ENCODE assay signal across 26 mouse cellular contexts in the genomic region with DNA sequence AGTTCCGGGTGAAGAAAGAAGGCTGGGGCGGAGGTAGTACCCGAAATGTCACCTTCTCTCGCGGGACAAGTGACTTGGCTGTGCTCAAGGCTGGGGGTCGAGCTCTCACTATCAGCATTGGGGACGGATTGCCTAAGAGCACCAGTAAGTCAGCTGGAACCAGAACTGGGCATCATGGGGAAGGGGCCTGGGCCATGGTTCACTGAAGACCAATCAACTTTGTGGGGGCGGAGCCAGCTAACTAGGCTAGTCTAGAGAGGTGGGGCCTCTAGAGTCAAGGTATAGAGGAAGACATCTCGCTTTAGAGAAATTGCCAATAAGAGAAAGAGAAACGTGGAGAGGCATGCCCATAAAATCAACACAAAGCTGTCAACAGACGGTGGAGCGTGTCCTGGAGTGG. TPM values are rescaled to one million over a fixed set of nuclear protein-coding genes. Genes with fewer than 3 reads are reported as not detected.
A peak's percentile ranks its signal among the peaks of the same experiment; 100 is the strongest.
DNase-seq lines count a peak whose midpoint lies in the region; TF ChIP-seq lines count a peak whose summit lies in the region.
"Had no signal": no experiment of that assay in that cellular context is flagged by ENCODE, and none has a peak within 500 bp of the region (broad histone marks: within the 10 kb centered on the region; RNA-seq: fewer than 3 reads in every experiment).

No protein-coding gene starts in this region.

- H3K9me3 ChIP-seq in E14TG2a.4 (ENCODE audit: low read length) (peaks cover 39% of the 10 kb centered on the region), ES-E14 (ENCODE audit: control insufficient read depth, insufficient read depth, low read depth, low read length) (no peaks in the 10 kb centered on the region)
- H3K9me3 ChIP-seq: embryonic facial prominence, embryonic 12.5 days; embryonic facial prominence, embryonic 15.5 days; forebrain, embryonic 15.5 days; heart, embryonic 15.5 days; hindbrain, embryonic 15.5 days; intestine, embryonic 15.5 days had no signal

- H3K36me3 ChIP-seq in E14TG2a.4 (ENCODE audit: insufficient read depth, low read length) (peaks cover 50% of the 10 kb centered on the region), ES-E14 (ENCODE audit: control insufficient read depth, insufficient read depth, low read length, poor library complexity, severe bottlenecking) (no peaks in the 10 kb centered on the region)
- H3K36me3 ChIP-seq: embryonic facial prominence, embryonic 12.5 days; embryonic facial prominence, embryonic 15.5 days; forebrain, embryonic 12.5 days; forebrain, embryonic 15.5 days; G1E; heart, embryonic 12.5 days; heart, embryonic 15.5 days; hindbrain, embryonic 10.5 days; hindbrain, embryonic 15.5 days; intestine, embryonic 15.5 days had no signal

- intact Hi-C loops in gastrocnemius, postnatal 14 days (cut with DNase I; ENCODE audit: low total_unique reads) = no loop called here

- H3K27ac ChIP-seq in ES-E14 (ENCODE audit: insufficient read depth, low read depth, low read length, poor library complexity, severe bottlenecking) = 0 out of 2 replicates have a peak overlapping the region, but pooled peaks have one; percentile 40
- H3K27ac ChIP-seq: embryonic facial prominence, embryonic 12.5 days; embryonic facial prominence, embryonic 15.5 days; forebrain, embryonic 12.5 days; forebrain, embryonic 15.5 days; heart, embryonic 15.5 days; hindbrain, embryonic 10.5 days; hindbrain, embryonic 15.5 days; intestine, embryonic 15.5 days had no signal

- no peaks in the 10 kb centered on the region for H3K27me3 ChIP-seq in E14TG2a.4 (ENCODE audit: insufficient read depth, low read length)
- H3K27me3 ChIP-seq: embryonic facial prominence, embryonic 12.5 days; embryonic facial prominence, embryonic 15.5 days; forebrain, embryonic 12.5 days; forebrain, embryonic 15.5 days; heart, embryonic 12.5 days; heart, embryonic 15.5 days; hindbrain, embryonic 15.5 days; intestine, embryonic 15.5 days had no signal

- H3K9ac ChIP-seq in ES-E14 (ENCODE audit: insufficient read depth, low read depth, low read length, poor library complexity, severe bottlenecking) = peak overlapping the region; percentile 21; the same call in 1 of the 2 replicates
- H3K9ac ChIP-seq: embryonic facial prominence, embryonic 12.5 days; embryonic facial prominence, embryonic 15.5 days; forebrain, embryonic 12.5 days; forebrain, embryonic 15.5 days; heart, embryonic 12.5 days; heart, embryonic 15.5 days; hindbrain, embryonic 15.5 days; intestine, embryonic 15.5 days had no signal

- H3K4me1 ChIP-seq in E14TG2a.4 (replicated peaks; ENCODE audit: low read depth, low read length) (peaks cover 52% of the 10 kb centered on the region), ES-E14 (ENCODE audit: control insufficient read depth in 2 of 2, insufficient read depth in 2 of 2, low read length in 2 of 2, poor library complexity in 1 of 2) (peaks cover 5 to 15% of the 10 kb centered on the region in 2 experiments)
- H3K4me1 ChIP-seq: embryonic facial prominence, embryonic 12.5 days; embryonic facial prominence, embryonic 15.5 days; forebrain, embryonic 12.5 days; forebrain, embryonic 15.5 days; heart, embryonic 12.5 days; heart, embryonic 15.5 days; hindbrain, embryonic 10.5 days; hindbrain, embryonic 15.5 days; intestine, embryonic 15.5 days had no signal

- peak; percentile 84 for DNase-seq in heart, adult 11 months
- DNase-seq in heart, adult 18-20 months = no peak
- DNase-seq in ES-E14 (ENCODE audit: low read depth, low spot score) (no peak), ZHBTc4 (ENCODE audit: low read depth, low spot score) (peak; percentile 87)
- no peak for DNase-seq in spleen, adult 12 weeks (ENCODE audit: low spot score)
- no peak for DNase-seq in gastrocnemius, postnatal 14 days
- DNase-seq: adrenal gland, postnatal 10 days; cerebellum, adult 11 months; cerebellum, adult 2 months; cerebellum, adult 9-11 months; cerebellum, postnatal 25 days; gastrocnemius, postnatal 36 days; heart, postnatal 10 days; heart, postnatal 36 days; kidney, adult 11 months had no signal

- in situ Hi-C loops in ES-E14 (cut with MboI; ENCODE audit: low sequenced_read_pairs in 2 of 2, unreplicated experiment in 2 of 2) = no loop called here

- TF ChIP-seq CTCF in E14TG2a.4 (conservative IDR thresholded peaks at IDR 0.05; ENCODE audit: low read length) = no peak

- H3K4me3 ChIP-seq in E14TG2a.4 (replicated peaks; ENCODE audit: low read length) (peak overlapping the region; percentile 71), ES-E14 (ENCODE audit: insufficient read depth in 1 of 2, low read depth in 1 of 2, low read length in 2 of 2, poor library complexity in 1 of 2, severe bottlenecking in 1 of 2) (peak overlapping the region; percentile 41 to 54)
- H3K4me3 ChIP-seq: embryonic facial prominence, embryonic 12.5 days; embryonic facial prominence, embryonic 15.5 days; forebrain, embryonic 12.5 days; forebrain, embryonic 15.5 days; heart, embryonic 12.5 days; heart, embryonic 15.5 days; hindbrain, embryonic 10.5 days; hindbrain, embryonic 15.5 days; intestine, embryonic 15.5 days had no signal

TF ChIP-seq in ES-E14, 5 proteins besides CTCF, POLR2A, EP300 and RAD21:
- no peak for TF ChIP-seq ZNF384 (IDR thresholded peaks at IDR 0.05; ENCODE audit: low read depth, low read length)
- TF ChIP-seq MAFK (IDR thresholded peaks at IDR 0.05; ENCODE audit: insufficient read depth, low read depth, low read length) = no peak
- no peak for TF ChIP-seq CHD2 (IDR thresholded peaks at IDR 0.05; ENCODE audit: low read depth, low read length)
- no peak for TF ChIP-seq ZC3H11A (IDR thresholded peaks at IDR 0.05; ENCODE audit: borderline replicate concordance, low read depth, low read length)
- no peak for TF ChIP-seq HCFC1 (IDR thresholded peaks at IDR 0.05; ENCODE audit: borderline replicate concordance, insufficient read depth, low read length)
TF ChIP-seq in ES-E14: peak in this region for 0.

RNA-seq across cellular contexts. Expression of a gene that starts 26.9 kb away (rescaled TPM):
- total RNA-seq in heart, adult 18-20 months (2021) = 1 to 10 TPM; 7.9 to 9.9 TPM
- total RNA-seq in ES-E14 (2012; rRNA removed) = 13.6 and 19.8 TPM in 2 replicates
- total RNA-seq in gastrocnemius, postnatal 14 days (2021) = 10 to 100 TPM in 1 of 2 experiments, 1 to 10 TPM in 1; 9.9 to 13.1 TPM

RNA-seq across cellular contexts. Expression of a gene that starts 35.9 kb away (rescaled TPM):
- under 1 TPM; 0.10 to 0.31 TPM for total RNA-seq in heart, adult 18-20 months (2021)
- total RNA-seq in ES-E14 (2012; rRNA removed) = 0.45 and 0.69 TPM in 2 replicates
- not detected for total RNA-seq in gastrocnemius, postnatal 14 days (2021)
- total RNA-seq: gastrocnemius, postnatal 36 days had no signal

RNA-seq across cellular contexts. Expression of a gene that starts 46.4 kb away (rescaled TPM):
- 1 to 10 TPM; 1.9 to 3.0 TPM for total RNA-seq in heart, adult 18-20 months (2021)
- total RNA-seq in ES-E14 (2012; rRNA removed) = 11.9 and 13.8 TPM in 2 replicates
- total RNA-seq in gastrocnemius, postnatal 14 days (2021) = 1 to 10 TPM in 1 of 2 experiments, under 1 TPM in 1; 0.93 to 1.4 TPM

Comparison
In these comparisons a context has a peak if more than half of its experiments do, and no peak if none do; other contexts are left out.
1. DNase-seq: peak in heart, adult 11 months (single experiment) and ZHBTc4 (single experiment); none in heart, adult 18-20 months (0 of 2), ES-E14 (single experiment), spleen, adult 12 weeks (single experiment) and gastrocnemius, postnatal 14 days (single experiment).